Mouse (Mus musculus) intestine, embryonic 14.5 days (tissue): ENCODE measurements around the gene Wwp2. TPM values are rescaled to one million over a fixed set of nuclear protein-coding genes. Genes with fewer than 3 reads are reported as not detected.

Experiments used
- ATAC-seq: fragments of 200-750 bp; cut with Nextera tagmentation; replicated peaks from 2 replicates; pipeline ENCODE4 v1.8.0; 2017; ENCODE audit warnings: low read depth, moderate number of reproducible peaks, moderate TSS enrichment, moderate library complexity; ENCODE audit not compliant: low FRiP score, low TSS enrichment
- DNase-seq: peaks from one replicate; pipeline ENCODE4 v3.0.0-alpha.2; 2018; ENCODE audit warnings: low spot score
- H3K27ac ChIP-seq: fragments of 300-500 bp; sonication (generic); 2 replicates; pipeline ENCODE4 v1.5.1; 2014; ENCODE audit warnings: low read depth, mild to moderate bottlenecking, control low read depth
- H3K27me3 ChIP-seq: fragments of 300-500 bp; sonication (generic); replicated peaks from 2 replicates; pipeline ENCODE4 v1.6.1; 2014; ENCODE audit warnings: low read length, control low read depth; ENCODE audit not compliant: control insufficient read depth, insufficient read depth
- H3K36me3 ChIP-seq: fragments of 300-500 bp; sonication (generic); 2 replicates; pipeline ENCODE4 v1.6.1; 2014; ENCODE audit warnings: low read length, control low read depth; ENCODE audit not compliant: control insufficient read depth, insufficient read depth
- H3K4me1 ChIP-seq: fragments of 300-500 bp; sonication (generic); replicated peaks from 2 replicates; pipeline ENCODE4 v1.6.1; 2014; ENCODE audit warnings: low read length, control low read depth, mixed read lengths; ENCODE audit not compliant: control insufficient read depth, insufficient read depth
- H3K4me2 ChIP-seq: fragments of 300-500 bp; sonication (generic); 2 replicates; pipeline ENCODE4 v1.6.1; 2014; ENCODE audit warnings: low read length
- H3K4me3 ChIP-seq: fragments of 300-500 bp; sonication (generic); 2 replicates; pipeline ENCODE4 v1.5.1; 2014; ENCODE audit warnings: low read depth, low read length, control low read depth, mixed read lengths
- H3K9ac ChIP-seq: fragments of 300-500 bp; sonication (generic); 2 replicates; pipeline ENCODE4 v1.6.1; 2014; ENCODE audit warnings: mild to moderate bottlenecking, low read length
- H3K9me3 ChIP-seq: fragments of 300-500 bp; sonication (generic); 2 replicates; pipeline ENCODE4 v1.6.1; 2016; ENCODE audit warnings: low read length, control low read depth; ENCODE audit not compliant: control insufficient read depth
- WGBS: fragments of 180-500 bp; shearing (Covaris S2); extraction: QIAGEN DNeasy Blood & Tissue Kit; methylation state at CpG from one replicate; pipeline ENCODE4 v1.1.7; 2014; 5-methylcytosine and 5-hydroxymethylcytosine counted together
- polyA plus RNA-seq: library from polyadenylated mRNA; unstranded; fragments of >200 nt; fragmentation: Nextera tagmentation; extraction: Ambion mirVana; gene quantifications from 2 replicates; pipeline ENCODE4 v1.2.1, GENCODE M21; 2014

Wwp2 gene
- polyA plus RNA-seq, 1 experiment from 2014 or later, result 43.6 TPM

- ATAC-seq (no peak), DNase-seq (no peak)
- WGBS, result 89% methylated on average over 6 of the region's 6 CpGs
- H3K27ac ChIP-seq, result no peak overlapping the region
- H3K27me3 ChIP-seq, result no peaks in the 10 kb centered on the region
- no peak overlapping the region for H3K9ac ChIP-seq
- H3K36me3 ChIP-seq, result no peaks in the 10 kb centered on the region
- H3K9me3 ChIP-seq, result no peaks in the 10 kb centered on the region
- no peaks in the 10 kb centered on the region for H3K4me1 ChIP-seq
- no peak overlapping the region for H3K4me3 ChIP-seq
- H3K4me2 ChIP-seq, result no peak overlapping the region
Observed at GRCm38 (mm10) chr8:107528786-107529185, 92.6 kb downstream of the Wwp2 start.

DNA sequence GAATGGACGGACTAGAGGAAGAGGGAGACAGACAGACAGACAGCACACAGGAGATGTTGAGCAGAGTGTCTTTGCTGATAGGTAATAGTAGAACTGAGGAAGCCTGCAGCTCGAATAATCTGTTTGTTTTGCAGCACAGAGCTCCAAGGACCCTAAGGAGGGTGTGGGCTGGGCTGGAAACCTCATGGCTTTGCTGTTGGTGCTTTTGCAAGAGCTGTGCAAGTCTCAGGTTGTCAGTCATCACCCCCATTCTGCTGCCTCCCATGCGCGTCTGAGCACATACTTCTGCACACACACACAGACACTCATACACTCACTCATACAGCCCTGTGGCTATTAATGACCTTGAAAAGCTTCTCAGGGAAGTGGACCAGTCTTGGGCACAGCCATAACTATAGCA lies 101.3 kb downstream of the Wwp2 start:
- H3K27me3 ChIP-seq, result no peaks in the 10 kb centered on the region
- ATAC-seq, result no peak
- DNase-seq, result no peak
- H3K4me2 ChIP-seq, result no peak overlapping the region
- H3K4me1 ChIP-seq, result no peaks in the 10 kb centered on the region
- no peak overlapping the region for H3K27ac ChIP-seq
- peaks cover 11% of the 10 kb centered on the region for H3K36me3 ChIP-seq
- WGBS, result 85% methylated on average over 4 of the region's 4 CpGs
- no peak overlapping the region for H3K9ac ChIP-seq
- H3K9me3 ChIP-seq, result no peaks in the 10 kb centered on the region
- no peak overlapping the region for H3K4me3 ChIP-seq

GRCm38 (mm10) chr8:107540623-107541022 lies 104.5 kb downstream of the Wwp2 start:
- Histone ChIP-seq H3K9me3 (no peaks in the 10 kb centered on the region), H3K9ac (no peak overlapping the region), H3K4me3 (no peak overlapping the region), H3K27me3 (no peaks in the 10 kb centered on the region), H3K4me2 (no peak overlapping the region), H3K4me1 (peaks cover 8% of the 10 kb centered on the region; the same call in 1 of the 2 replicates), H3K36me3 (peaks cover 8% of the 10 kb centered on the region), H3K27ac (no peak overlapping the region)
- no peak for DNase-seq
- WGBS, result 93% methylated on average over 12 of the region's 12 CpGs
- no peak for ATAC-seq

- no peak for DNase-seq
- H3K36me3 ChIP-seq, result peaks cover 5% of the 10 kb centered on the region; the same call in 1 of the 2 replicates
- H3K9ac ChIP-seq, result no peak overlapping the region
- H3K27me3 ChIP-seq, result no peaks in the 10 kb centered on the region
- ATAC-seq, result no peak
- H3K4me3 ChIP-seq, result no peak overlapping the region
- H3K4me1 ChIP-seq, result peaks cover 8% of the 10 kb centered on the region; the same call in 1 of the 2 replicates
- no peak overlapping the region for H3K27ac ChIP-seq
- H3K9me3 ChIP-seq, result no peaks in the 10 kb centered on the region
- WGBS, result 91% methylated on average over 4 of the region's 4 CpGs
- H3K4me2 ChIP-seq, result no peak overlapping the region
Observed at GRCm38 (mm10) chr8:107541369-107541768, 105.2 kb downstream of the Wwp2 start.

- no peak for ATAC-seq
- WGBS, result 96% methylated on average over 3 of the region's 3 CpGs
- no peak overlapping the region for H3K4me3 ChIP-seq
- H3K9ac ChIP-seq, result no peak overlapping the region
- peaks cover 8% of the 10 kb centered on the region; the same call in 1 of the 2 replicates for H3K4me1 ChIP-seq
- peaks cover 5% of the 10 kb centered on the region; the same call in 1 of the 2 replicates for H3K36me3 ChIP-seq
- no peak overlapping the region for H3K4me2 ChIP-seq
- H3K9me3 ChIP-seq, result no peaks in the 10 kb centered on the region
- no peaks in the 10 kb centered on the region for H3K27me3 ChIP-seq
- no peak overlapping the region for H3K27ac ChIP-seq
- DNase-seq, result no peak
Observed at GRCm38 (mm10) chr8:107542151-107542550, 106.0 kb downstream of the Wwp2 start.

GRCm38 (mm10) chr8:107543714-107544113 lies 107.5 kb downstream of the Wwp2 start:
- no peaks in the 10 kb centered on the region for H3K9me3 ChIP-seq
- no peak overlapping the region for H3K9ac ChIP-seq
- H3K36me3 ChIP-seq, result peaks cover 6% of the 10 kb centered on the region; the same call in 1 of the 2 replicates
- DNase-seq (no peak), ATAC-seq (no peak)
- H3K4me1 ChIP-seq, result peaks cover 8% of the 10 kb centered on the region; the same call in 1 of the 2 replicates
- no peak overlapping the region for H3K4me2 ChIP-seq
- H3K27me3 ChIP-seq, result no peaks in the 10 kb centered on the region
- WGBS, result 95% methylated on average over 10 of the region's 11 CpGs
- H3K4me3 ChIP-seq, result no peak overlapping the region
- no peak overlapping the region for H3K27ac ChIP-seq

DNA sequence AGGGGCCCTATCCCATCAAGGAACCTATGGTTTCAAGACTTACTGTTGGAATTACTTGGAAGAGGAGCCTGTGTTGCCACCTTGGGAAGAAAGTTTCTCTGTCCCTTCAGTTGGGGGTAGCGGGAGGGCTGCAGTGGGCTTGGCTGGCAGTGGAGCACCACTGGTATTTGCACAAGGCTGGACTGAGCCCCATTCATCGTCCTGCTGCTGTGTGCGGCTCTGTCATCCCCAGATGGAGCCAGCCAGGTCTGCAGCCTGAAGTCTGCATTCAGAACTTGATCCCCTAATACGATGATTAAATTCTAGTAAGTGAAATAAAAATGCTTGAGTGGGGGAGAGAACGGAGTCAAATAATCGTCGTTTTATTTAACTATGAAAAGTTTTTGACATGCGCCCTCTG lies 108.0 kb downstream of the Wwp2 start:
- no peak overlapping the region for H3K9ac ChIP-seq
- no peak for ATAC-seq
- H3K27me3 ChIP-seq, result no peaks in the 10 kb centered on the region
- H3K27ac ChIP-seq, result peak overlapping the region; percentile 38; the same call in 1 of the 2 replicates
- WGBS, result 71% methylated on average over 8 of the region's 8 CpGs
- DNase-seq, result no peak
- no peaks in the 10 kb centered on the region for H3K9me3 ChIP-seq
- H3K4me3 ChIP-seq, result no peak overlapping the region
- peaks cover 8% of the 10 kb centered on the region; the same call in 1 of the 2 replicates for H3K4me1 ChIP-seq
- no peak overlapping the region for H3K4me2 ChIP-seq
- peaks cover 10% of the 10 kb centered on the region; the same call in 1 of the 2 replicates for H3K36me3 ChIP-seq

DNA sequence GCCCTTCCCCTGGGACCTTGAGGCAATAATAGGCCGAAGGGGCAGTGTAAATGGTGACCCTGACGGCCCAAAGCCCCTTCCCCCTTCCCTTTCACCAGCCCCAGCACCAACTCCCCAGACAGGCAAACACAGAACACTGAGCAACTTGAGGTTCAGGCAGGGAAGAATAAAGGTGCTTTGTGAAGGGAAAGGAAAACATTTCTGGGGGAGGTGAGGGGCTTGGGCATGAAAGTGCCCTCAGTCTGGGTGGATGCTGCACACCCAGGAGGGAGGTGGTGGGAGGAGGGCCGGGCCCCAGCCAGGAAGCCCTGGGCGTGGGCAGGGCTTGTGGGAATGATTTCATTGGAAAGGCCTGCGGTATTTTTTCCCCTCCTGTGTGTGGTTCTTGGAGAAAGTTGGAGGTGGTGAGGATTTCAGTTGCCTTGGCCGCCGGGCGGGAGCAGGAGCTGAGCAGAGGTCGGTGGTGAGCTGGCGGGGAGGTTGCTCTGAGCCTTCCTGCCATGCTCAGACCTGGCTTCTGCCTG lies 108.5 kb downstream of the Wwp2 start:
- H3K27ac ChIP-seq, result peak overlapping the region; percentile 38; the same call in 1 of the 2 replicates
- H3K9me3 ChIP-seq, result no peaks in the 10 kb centered on the region
- peaks cover 8% of the 10 kb centered on the region; the same call in 1 of the 2 replicates for H3K4me1 ChIP-seq
- ATAC-seq, result 0 out of 2 replicates have a peak, but pooled peaks have one; percentile 32
- peak; percentile 63 for DNase-seq
- no peaks in the 10 kb centered on the region for H3K27me3 ChIP-seq
- no peak overlapping the region for H3K4me3 ChIP-seq
- no peak overlapping the region for H3K9ac ChIP-seq
- H3K4me2 ChIP-seq, result no peak overlapping the region; the same call in 1 of the 2 replicates
- peaks cover 12% of the 10 kb centered on the region for H3K36me3 ChIP-seq
- 34% methylated on average over 10 of the region's 10 CpGs for WGBS

DNA sequence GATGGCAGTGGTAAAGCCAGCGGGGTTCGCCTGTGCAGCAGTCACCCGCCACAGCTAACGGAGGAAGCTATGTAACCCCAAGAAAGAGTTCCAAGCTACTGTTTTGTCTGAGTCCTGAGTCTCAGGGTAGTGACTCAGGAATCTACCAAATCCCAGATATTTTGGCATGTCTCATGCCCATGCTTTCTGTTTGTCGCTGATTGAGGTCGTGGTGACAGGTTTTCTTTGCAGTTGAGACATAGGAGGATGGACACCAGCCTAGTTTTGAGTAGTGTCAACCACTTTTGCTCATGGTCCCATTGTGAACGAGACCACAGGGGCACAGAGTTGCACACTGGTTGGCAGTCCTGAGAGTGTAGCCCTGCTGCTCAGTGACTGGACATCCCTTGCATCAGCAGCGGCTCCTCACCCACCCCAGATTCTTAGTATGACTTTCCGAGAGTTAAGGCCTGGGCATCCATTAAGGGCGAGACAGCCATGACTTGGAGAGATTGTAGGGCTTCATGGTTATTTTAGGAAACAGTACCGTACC lies 109.5 kb downstream of the Wwp2 start:
- no peaks in the 10 kb centered on the region for H3K27me3 ChIP-seq
- H3K9ac ChIP-seq, result no peak overlapping the region
- H3K4me2 ChIP-seq, result no peak overlapping the region
- 95% methylated on average over 11 of the region's 11 CpGs for WGBS
- H3K4me1 ChIP-seq, result peaks cover 8% of the 10 kb centered on the region; the same call in 1 of the 2 replicates
- DNase-seq (no peak), ATAC-seq (no peak)
- peak overlapping the region; percentile 38; the same call in 1 of the 2 replicates for H3K27ac ChIP-seq
- H3K4me3 ChIP-seq, result no peak overlapping the region
- no peaks in the 10 kb centered on the region for H3K9me3 ChIP-seq
- peaks cover 13% of the 10 kb centered on the region for H3K36me3 ChIP-seq
